ENCODE assay signal across 8 mouse cellular contexts in the genomic region with DNA sequence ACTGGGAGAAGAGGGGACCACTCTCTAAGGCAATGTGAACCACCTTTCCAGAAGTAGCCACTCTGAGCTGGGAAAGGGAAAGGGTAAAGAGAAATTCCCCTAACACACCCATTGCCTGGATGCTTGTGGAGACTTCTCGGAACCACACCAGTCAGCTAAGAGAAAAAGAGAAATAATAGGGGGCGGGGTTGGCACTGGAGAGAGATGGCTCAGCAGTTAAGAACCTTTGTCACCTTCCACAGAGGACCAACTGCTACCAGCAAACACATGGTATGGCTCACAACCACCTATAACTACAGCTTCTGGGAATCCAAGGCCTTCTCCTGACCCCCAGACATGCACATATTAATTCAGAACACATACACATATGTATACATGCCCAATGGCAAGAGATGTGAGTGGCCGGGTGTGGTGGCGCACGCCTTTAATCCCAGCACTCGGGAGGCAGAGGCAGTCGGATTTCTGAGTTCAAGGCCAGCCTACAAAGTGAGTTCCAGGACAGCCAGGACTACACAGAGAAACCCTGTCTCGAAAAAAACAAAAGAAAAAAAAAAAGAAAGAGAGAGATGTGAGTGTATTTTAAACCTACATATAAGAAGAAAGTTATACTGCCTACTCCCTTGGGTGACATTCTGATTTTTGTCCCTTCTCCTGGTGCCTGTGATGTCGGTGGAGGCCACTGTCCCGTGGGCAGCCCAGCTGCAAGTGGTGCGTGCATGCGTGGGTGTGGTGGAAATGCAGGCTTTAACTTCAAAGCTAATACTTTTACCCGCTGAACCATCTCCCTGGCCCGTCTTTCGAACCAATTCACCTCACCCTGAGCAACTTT. TPM values are rescaled to one million over a fixed set of nuclear protein-coding genes. Genes with fewer than 3 reads are reported as not detected.
A peak's percentile ranks its signal among the peaks of the same experiment; 100 is the strongest.
DNase-seq lines count a peak whose midpoint lies in the region; ATAC-seq lines count a peak whose summit lies in the region.

No protein-coding gene starts in this region.

- no peaks in the 10 kb centered on the region for H3K36me3 ChIP-seq in kidney, embryonic 15.5 days

- ATAC-seq in kidney, embryonic 15.5 days (replicated peaks; ENCODE audit: low FRiP score): no peak
- peak; percentile 15; the same call in 1 of the 2 replicates for ATAC-seq in megakaryocyte-erythroid progenitor cell, adult 5-6 weeks (replicated peaks; ENCODE audit: low FRiP score, low TSS enrichment, poor library complexity, severe bottlenecking)

- H3K4me2 ChIP-seq in kidney, embryonic 15.5 days: peak overlapping the region; percentile 66

- H3K9ac ChIP-seq in kidney, embryonic 15.5 days: peak overlapping the region; percentile 53; the same call in 1 of the 2 replicates

- H3K27ac ChIP-seq in kidney, embryonic 15.5 days: peak overlapping the region; percentile 84; the same call in 1 of the 2 replicates

- peaks cover 28% of the 10 kb centered on the region for H3K4me1 ChIP-seq in kidney, embryonic 15.5 days

- DNase-seq in kidney, adult 18-20 months: no peak
- peak; percentile 16 for DNase-seq in Muller cell, postnatal 12 days (ENCODE audit: inconsistent ontology term)
- DNase-seq in induced T-regulatory cell, adult 2 months (ENCODE audit: low read depth): peak; percentile 79
- DNase-seq in ovary, postnatal 14 days (ENCODE audit: low spot score): no peak
- no peak for DNase-seq in frontal cortex, postnatal 36 days (ENCODE audit: low spot score in 2 of 2)
- DNase-seq in gastrocnemius, adult 8-10 months (ENCODE audit: low spot score in 2 of 2): no peak

- peak overlapping the region; percentile 54 for H3K4me3 ChIP-seq in kidney, embryonic 15.5 days (replicated peaks)

- no peaks in the 10 kb centered on the region for H3K9me3 ChIP-seq in kidney, embryonic 15.5 days (replicated peaks)

- WGBS in kidney, embryonic 15.5 days: 72% methylated on average over 15 of the region's 15 CpGs

- H3K27me3 ChIP-seq in kidney, embryonic 15.5 days: peaks cover 6% of the 10 kb centered on the region; the same call in 1 of the 2 replicates

RNA-seq across cellular contexts. Expression of a gene that starts 1.8 kb away (rescaled TPM):
- 29.3 and 31.0 TPM in 2 replicates for polyA plus RNA-seq in kidney, embryonic 15.5 days (2015; fragmentation: Nextera tagmentation; extraction: Ambion mirVana)
- 243 and 293 TPM in 2 replicates for total RNA-seq in megakaryocyte-erythroid progenitor cell, adult 5-6 weeks (2014; fragmentation: Nextera tagmentation)
- 135 and 175 TPM in 2 replicates for total RNA-seq in megakaryocyte-erythroid progenitor cell, adult 5-6 weeks (2017)
- total RNA-seq in gastrocnemius, adult 8-10 months (2022): 1 to 10 TPM; 1.4 to 2.4 (median 2.0) TPM

RNA-seq across cellular contexts. Expression of a gene that starts 58.7 kb away (rescaled TPM):
- 45.5 and 50.4 TPM in 2 replicates for polyA plus RNA-seq in kidney, embryonic 15.5 days (2015; fragmentation: Nextera tagmentation; extraction: Ambion mirVana)
- total RNA-seq in megakaryocyte-erythroid progenitor cell, adult 5-6 weeks (2014; fragmentation: Nextera tagmentation): 25.1 and 25.6 TPM in 2 replicates
- 14.4 and 36.7 TPM in 2 replicates for total RNA-seq in megakaryocyte-erythroid progenitor cell, adult 5-6 weeks (2017)
- 1 to 10 TPM; 6.1 to 8.5 (median 7.9) TPM for total RNA-seq in gastrocnemius, adult 8-10 months (2022)

RNA-seq across cellular contexts. Expression of a gene that starts 59.2 kb away (rescaled TPM):
- not detected in 2 replicates for polyA plus RNA-seq in kidney, embryonic 15.5 days (2015; fragmentation: Nextera tagmentation; extraction: Ambion mirVana)
- total RNA-seq in megakaryocyte-erythroid progenitor cell, adult 5-6 weeks (2014; fragmentation: Nextera tagmentation): not detected in 2 replicates
- total RNA-seq in megakaryocyte-erythroid progenitor cell, adult 5-6 weeks (2017): not detected in 2 replicates
- under 1 TPM in 2 of 4 experiments, not detected in 2; 0.32 to 0.47 TPM for total RNA-seq in gastrocnemius, adult 8-10 months (2022)

Comparison
In these comparisons a context has a peak if more than half of its experiments do, and no peak if none do; other contexts are left out.
1. DNase-seq: peak in Muller cell, postnatal 12 days (single experiment) and induced T-regulatory cell, adult 2 months (single experiment); none in kidney, adult 18-20 months (single experiment), ovary, postnatal 14 days (single experiment), frontal cortex, postnatal 36 days (0 of 2) and gastrocnemius, adult 8-10 months (0 of 2).
2. RNA of a gene that starts 1.8 kb away (total RNA-seq): 135 to 293 TPM in megakaryocyte-erythroid progenitor cell, adult 5-6 weeks; 1.4 to 2.4 TPM in gastrocnemius, adult 8-10 months; every median in the first group is over 10 times any median in the second.